Mouse (Mus musculus) embryonic facial prominence, embryonic 13.5 days (tissue): ENCODE measurements at regions not wholly inside any gene's neighbourhood (a gene's known extent, or its start where the extent isn't known, plus 50 kb on each side); places are given as distances from the start of the nearest gene placed in this dataset.

Experiments used
- ATAC-seq: fragments of 200-750 bp; cut with Nextera tagmentation; 2 replicates; pipeline ENCODE4 v1.8.0; 2017; ENCODE audit warnings: low read depth; ENCODE audit not compliant: insufficient number of reproducible peaks, insufficient read depth, low FRiP score, low TSS enrichment
- H3K27ac ChIP-seq: fragments of 300-500 bp; sonication (generic); 2 replicates; pipeline ENCODE4 v1.5.1; 2015; ENCODE audit warnings: moderate library complexity, mild to moderate bottlenecking, inconsistent platforms
- H3K27me3 ChIP-seq: fragments of 300-500 bp; sonication (generic); 2 replicates; pipeline ENCODE4 v1.6.1; 2015; ENCODE audit warnings: mild to moderate bottlenecking, inconsistent platforms
- H3K36me3 ChIP-seq: fragments of 300-500 bp; sonication (generic); 2 replicates; pipeline ENCODE4 v1.6.1; 2015; ENCODE audit warnings: mild to moderate bottlenecking, inconsistent platforms
- H3K4me1 ChIP-seq: fragments of 300-500 bp; sonication (generic); 2 replicates; pipeline ENCODE4 v1.6.1; 2015; ENCODE audit warnings: inconsistent platforms
- H3K4me2 ChIP-seq: fragments of 300-500 bp; sonication (generic); 2 replicates; pipeline ENCODE4 v1.6.1; 2015; ENCODE audit warnings: moderate library complexity, mild to moderate bottlenecking, inconsistent platforms
- H3K4me3 ChIP-seq: fragments of 300-500 bp; sonication (generic); 2 replicates; pipeline ENCODE4 v1.5.1; 2015; ENCODE audit warnings: mild to moderate bottlenecking, inconsistent platforms
- H3K9ac ChIP-seq: fragments of 300-500 bp; sonication (generic); 2 replicates; pipeline ENCODE4 v1.6.1; 2015; ENCODE audit warnings: mild to moderate bottlenecking, inconsistent platforms
- H3K9me3 ChIP-seq: fragments of 300-500 bp; sonication (generic); 2 replicates; pipeline ENCODE4 v1.6.1; 2016; ENCODE audit warnings: inconsistent platforms
- WGBS: fragments of 180-500 bp; shearing (Covaris S2); methylation state at CpG from one replicate; pipeline ENCODE4 v1.1.7; 2015; ENCODE audit warnings: mixed read lengths; 5-methylcytosine and 5-hydroxymethylcytosine counted together

DNA sequence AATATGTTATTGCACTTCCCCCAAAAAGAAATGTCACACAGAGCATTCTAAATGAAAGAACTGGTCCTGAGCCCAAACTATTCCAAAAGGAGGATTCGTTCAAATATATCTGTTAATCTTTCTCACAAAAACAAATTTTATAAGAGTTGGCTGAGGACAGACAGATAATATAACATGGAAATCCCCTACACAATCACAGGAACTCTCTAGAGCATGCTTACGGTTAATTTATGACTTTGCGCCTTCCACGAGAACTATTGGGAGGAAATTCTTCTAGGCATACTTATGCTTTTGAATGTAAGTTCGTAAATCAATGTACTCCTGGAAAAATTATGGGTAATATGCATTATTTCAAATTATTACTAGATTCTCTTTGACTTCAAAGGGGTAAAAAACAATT is 144.1 kb upstream of the Gimd1 start:
- no peak overlapping the region for H3K4me3 ChIP-seq
- H3K9me3 ChIP-seq: no peaks in the 10 kb centered on the region
- ATAC-seq: no peak
- H3K27me3 ChIP-seq: no peaks in the 10 kb centered on the region
- H3K36me3 ChIP-seq: no peaks in the 10 kb centered on the region
- no peaks in the 10 kb centered on the region for H3K4me1 ChIP-seq
- no peak overlapping the region for H3K27ac ChIP-seq
- 91% methylated on average over 5 of the region's 5 CpGs for WGBS
- no peak overlapping the region for H3K4me2 ChIP-seq
- H3K9ac ChIP-seq: no peak overlapping the region

GRCm38 (mm10) chr3:132506095-132506494 is 123.5 kb upstream of the Gimd1 start:
- Histone ChIP-seq H3K4me2 (no peak overlapping the region), H3K27me3 (no peaks in the 10 kb centered on the region), H3K9me3 (no peaks in the 10 kb centered on the region), H3K27ac (no peak overlapping the region), H3K9ac (no peak overlapping the region), H3K4me1 (no peaks in the 10 kb centered on the region), H3K4me3 (no peak overlapping the region), H3K36me3 (no peaks in the 10 kb centered on the region)
- 26% methylated on average over 4 of the region's 4 CpGs for WGBS
- no peak for ATAC-seq

DNA sequence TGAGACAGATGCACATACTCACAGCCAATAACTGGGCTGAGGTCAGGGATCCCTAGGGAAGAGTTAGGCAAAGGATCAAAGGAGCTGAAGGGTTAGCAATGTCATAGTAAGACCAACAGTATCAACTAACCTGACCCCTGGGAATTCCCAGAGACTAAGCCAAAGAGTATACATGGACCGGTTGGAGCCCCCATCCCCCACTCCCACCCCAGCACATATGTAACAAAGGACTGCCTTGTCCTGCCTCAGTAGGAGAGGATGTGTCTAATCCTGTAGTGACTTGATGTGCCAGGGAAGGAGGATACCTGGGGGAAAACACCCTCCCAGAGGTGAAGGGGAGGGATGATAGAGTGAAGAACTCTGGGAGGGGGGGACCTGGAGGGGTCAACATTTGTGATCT is 119.4 kb upstream of the Gimd1 start:
- H3K4me1 ChIP-seq: no peaks in the 10 kb centered on the region
- no peak overlapping the region for H3K9ac ChIP-seq
- no peaks in the 10 kb centered on the region for H3K27me3 ChIP-seq
- no peak overlapping the region for H3K4me3 ChIP-seq
- no peaks in the 10 kb centered on the region for H3K9me3 ChIP-seq
- H3K4me2 ChIP-seq: no peak overlapping the region
- 23% methylated on average over 1 of the region's 1 CpGs for WGBS
- ATAC-seq: no peak
- no peaks in the 10 kb centered on the region for H3K36me3 ChIP-seq
- H3K27ac ChIP-seq: no peak overlapping the region

DNA sequence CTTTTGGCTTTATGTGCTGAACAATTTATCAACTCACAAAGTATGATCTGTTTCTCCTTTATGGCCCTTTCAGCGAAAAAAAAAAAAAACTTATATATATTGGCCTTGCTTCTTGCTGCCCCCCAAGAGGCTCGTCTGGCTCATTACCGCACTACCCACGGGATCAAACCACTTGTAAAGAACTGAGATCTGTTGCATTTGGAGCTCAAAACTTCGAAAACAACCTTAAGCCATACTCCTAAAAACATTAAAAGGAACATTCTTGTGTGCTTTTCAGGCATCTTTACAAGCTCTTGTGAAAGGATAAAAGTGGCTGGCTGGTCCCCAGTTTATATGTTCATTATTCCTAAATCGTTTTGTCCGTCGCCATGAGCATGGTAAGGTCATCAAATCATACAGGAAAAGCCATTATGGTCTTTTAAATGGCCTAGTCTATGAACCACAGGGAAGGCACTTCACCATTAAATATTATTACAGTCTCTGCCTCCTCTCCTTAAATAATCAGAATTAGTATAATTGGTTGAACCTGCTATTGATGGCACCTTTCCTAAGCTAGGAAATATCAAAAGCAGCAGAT is 117.0 kb upstream of the Gimd1 start:
- Histone ChIP-seq H3K4me2 (no peak overlapping the region), H3K27me3 (no peaks in the 10 kb centered on the region), H3K4me1 (no peaks in the 10 kb centered on the region), H3K27ac (no peak overlapping the region), H3K9ac (no peak overlapping the region), H3K36me3 (no peaks in the 10 kb centered on the region), H3K9me3 (no peaks in the 10 kb centered on the region), H3K4me3 (no peak overlapping the region)
- WGBS: 84% methylated on average over 8 of the region's 8 CpGs
- no peak for ATAC-seq

DNA sequence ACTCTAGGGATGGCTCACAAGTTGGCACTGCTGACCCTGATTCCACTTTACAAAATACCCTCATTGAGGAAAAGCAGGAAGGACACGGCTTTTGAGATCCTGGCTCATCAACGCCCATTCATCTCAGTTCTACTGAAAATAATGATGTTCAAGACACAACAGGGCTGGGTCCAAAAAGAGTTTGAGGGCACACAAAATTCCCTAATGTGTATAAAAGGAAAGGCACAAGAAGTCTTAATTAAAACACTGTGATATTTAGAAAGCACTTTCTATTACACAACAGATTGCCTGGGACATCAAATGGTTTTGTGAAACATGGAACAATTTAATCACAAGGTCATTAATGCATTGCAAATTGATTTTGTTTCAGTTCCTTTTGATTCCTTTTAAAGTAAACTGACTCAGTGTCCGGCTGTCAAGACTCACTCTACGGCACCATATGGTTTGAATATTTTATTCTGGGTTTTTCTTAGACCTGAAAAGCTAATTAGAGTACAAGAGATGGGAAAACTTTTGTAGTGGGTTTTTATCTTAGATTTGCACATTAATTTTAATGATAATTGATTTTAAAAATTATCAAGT is 96.2 kb upstream of the Gimd1 start:
- Histone ChIP-seq H3K4me2 (no peak overlapping the region), H3K9me3 (no peaks in the 10 kb centered on the region), H3K4me1 (no peaks in the 10 kb centered on the region), H3K4me3 (no peak overlapping the region), H3K27ac (no peak overlapping the region), H3K27me3 (no peaks in the 10 kb centered on the region), H3K36me3 (no peaks in the 10 kb centered on the region), H3K9ac (no peak overlapping the region)
- 41% methylated on average over 4 of the region's 4 CpGs for WGBS
- ATAC-seq: no peak

DNA sequence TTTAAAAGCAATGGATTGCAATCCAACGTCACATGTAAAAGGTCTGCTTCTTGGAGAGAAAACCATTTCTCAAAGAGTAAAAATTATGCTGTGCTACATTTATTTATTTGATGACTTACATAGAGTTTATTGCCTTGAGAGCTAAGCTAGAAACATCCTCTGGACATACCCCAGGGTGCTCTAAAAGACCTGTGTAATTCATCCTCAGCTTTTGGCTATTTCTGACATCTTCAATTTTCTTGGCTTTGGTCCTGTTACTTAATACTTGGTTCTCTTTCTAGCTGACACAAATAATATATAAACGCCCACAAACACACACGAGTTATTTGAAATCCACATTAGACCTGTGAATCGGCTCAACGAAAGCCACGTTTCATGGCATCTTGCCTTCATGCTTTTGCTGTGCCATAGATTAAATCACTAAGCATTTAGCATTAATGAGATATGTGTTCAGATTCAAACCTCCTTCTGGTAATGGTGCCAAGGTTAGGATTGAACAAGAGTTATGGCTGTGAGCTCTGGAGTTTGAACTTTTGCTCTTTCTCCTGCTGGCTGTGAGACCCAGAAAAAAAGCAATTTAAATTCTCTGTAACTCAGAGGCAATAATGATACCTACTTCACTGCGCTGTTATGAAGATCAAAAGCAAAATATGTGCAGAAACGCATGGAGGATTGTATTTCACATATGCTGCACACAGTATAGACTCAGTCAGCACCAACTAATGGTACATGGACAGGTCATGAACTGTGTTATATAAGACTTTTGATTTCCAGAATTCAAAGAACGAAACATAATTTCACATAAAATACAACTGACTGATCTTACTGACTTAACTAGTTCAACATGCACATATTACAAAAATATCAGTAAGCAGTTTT is 89.6 kb upstream of the Gimd1 start:
- H3K4me1 ChIP-seq: 0 out of 2 replicates have a peak, but pooled peaks cover 3% of the 10 kb centered on the region
- no peak overlapping the region for H3K27ac ChIP-seq
- H3K4me2 ChIP-seq: no peak overlapping the region
- H3K36me3 ChIP-seq: no peaks in the 10 kb centered on the region
- H3K27me3 ChIP-seq: no peaks in the 10 kb centered on the region
- no peaks in the 10 kb centered on the region for H3K9me3 ChIP-seq
- H3K4me3 ChIP-seq: no peak overlapping the region
- no peak for ATAC-seq
- WGBS: 67% methylated on average over 9 of the region's 9 CpGs
- no peak overlapping the region for H3K9ac ChIP-seq

- Histone ChIP-seq H3K9me3 (no peaks in the 10 kb centered on the region), H3K4me1 (0 out of 2 replicates have a peak, but pooled peaks cover 2% of the 10 kb centered on the region), H3K4me3 (no peak overlapping the region), H3K4me2 (no peak overlapping the region), H3K36me3 (no peaks in the 10 kb centered on the region), H3K27me3 (no peaks in the 10 kb centered on the region), H3K9ac (no peak overlapping the region), H3K27ac (no peak overlapping the region)
- no peak for ATAC-seq
- 84% methylated on average over 6 of the region's 6 CpGs for WGBS
Measured at GRCm38 (mm10) chr3:132551238-132551808, 78.3 kb upstream of the Gimd1 start.

DNA sequence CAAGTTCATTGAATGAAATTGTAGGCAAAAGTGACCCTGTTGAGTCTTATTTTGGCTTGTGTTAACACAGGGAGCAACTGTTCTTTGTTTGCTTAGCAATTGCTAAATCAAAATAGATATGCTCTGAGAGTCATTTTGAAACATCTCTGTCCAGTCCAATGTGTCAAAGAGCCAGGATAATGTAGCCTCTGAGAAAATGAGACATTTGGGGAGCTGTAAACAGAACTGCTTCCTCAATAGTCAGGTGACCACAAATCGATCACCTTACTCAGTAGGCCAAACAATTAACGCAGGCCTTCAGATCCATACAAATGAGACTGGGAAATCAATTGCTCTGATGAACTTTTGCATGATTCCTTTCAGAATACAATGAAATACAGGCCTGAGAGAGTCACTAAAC is 63.9 kb upstream of the Gimd1 start:
- no peak for ATAC-seq
- H3K4me1 ChIP-seq: peaks cover 5% of the 10 kb centered on the region
- H3K9ac ChIP-seq: no peak overlapping the region
- H3K27me3 ChIP-seq: no peaks in the 10 kb centered on the region
- H3K4me3 ChIP-seq: no peak overlapping the region
- no peaks in the 10 kb centered on the region for H3K9me3 ChIP-seq
- no peak overlapping the region for H3K27ac ChIP-seq
- H3K4me2 ChIP-seq: no peak overlapping the region
- 85% methylated on average over 2 of the region's 2 CpGs for WGBS
- no peaks in the 10 kb centered on the region for H3K36me3 ChIP-seq

DNA sequence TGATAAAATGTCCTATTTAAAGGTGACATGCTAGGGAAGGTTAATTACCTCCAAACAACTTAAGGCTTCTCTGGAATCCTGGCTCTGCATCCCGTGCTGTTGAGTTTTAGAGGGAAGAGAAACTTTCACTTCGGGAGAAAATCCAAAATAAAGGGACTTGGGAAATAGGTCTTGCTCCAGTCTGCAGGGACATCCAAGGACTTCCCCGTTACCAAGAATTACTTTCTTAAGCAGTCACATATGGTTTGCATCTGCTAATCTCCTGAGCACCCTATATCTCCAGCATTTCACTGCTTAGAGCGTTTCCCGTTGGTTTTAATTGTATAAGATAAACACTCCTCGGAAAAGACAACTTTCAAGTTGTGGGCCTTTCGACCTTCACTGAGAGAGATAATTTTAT is 63.3 kb upstream of the Gimd1 start:
- Histone ChIP-seq H3K9ac (no peak overlapping the region), H3K4me1 (peaks cover 5% of the 10 kb centered on the region), H3K27ac (no peak overlapping the region), H3K36me3 (no peaks in the 10 kb centered on the region), H3K27me3 (no peaks in the 10 kb centered on the region), H3K4me3 (no peak overlapping the region), H3K4me2 (no peak overlapping the region), H3K9me3 (no peaks in the 10 kb centered on the region)
- ATAC-seq: no peak
- 39% methylated on average over 7 of the region's 7 CpGs for WGBS
